Mouse (Mus musculus) fibroblast of lung, adult 2 months (primary cell): ENCODE measurements around the gene Dmrta2.

Source experiments
- DNase-seq: peaks from one replicate; pipeline ENCODE4 v3.0.0-alpha.2; 2011; ENCODE audit warnings: low read depth

Gene Dmrta2

DNA sequence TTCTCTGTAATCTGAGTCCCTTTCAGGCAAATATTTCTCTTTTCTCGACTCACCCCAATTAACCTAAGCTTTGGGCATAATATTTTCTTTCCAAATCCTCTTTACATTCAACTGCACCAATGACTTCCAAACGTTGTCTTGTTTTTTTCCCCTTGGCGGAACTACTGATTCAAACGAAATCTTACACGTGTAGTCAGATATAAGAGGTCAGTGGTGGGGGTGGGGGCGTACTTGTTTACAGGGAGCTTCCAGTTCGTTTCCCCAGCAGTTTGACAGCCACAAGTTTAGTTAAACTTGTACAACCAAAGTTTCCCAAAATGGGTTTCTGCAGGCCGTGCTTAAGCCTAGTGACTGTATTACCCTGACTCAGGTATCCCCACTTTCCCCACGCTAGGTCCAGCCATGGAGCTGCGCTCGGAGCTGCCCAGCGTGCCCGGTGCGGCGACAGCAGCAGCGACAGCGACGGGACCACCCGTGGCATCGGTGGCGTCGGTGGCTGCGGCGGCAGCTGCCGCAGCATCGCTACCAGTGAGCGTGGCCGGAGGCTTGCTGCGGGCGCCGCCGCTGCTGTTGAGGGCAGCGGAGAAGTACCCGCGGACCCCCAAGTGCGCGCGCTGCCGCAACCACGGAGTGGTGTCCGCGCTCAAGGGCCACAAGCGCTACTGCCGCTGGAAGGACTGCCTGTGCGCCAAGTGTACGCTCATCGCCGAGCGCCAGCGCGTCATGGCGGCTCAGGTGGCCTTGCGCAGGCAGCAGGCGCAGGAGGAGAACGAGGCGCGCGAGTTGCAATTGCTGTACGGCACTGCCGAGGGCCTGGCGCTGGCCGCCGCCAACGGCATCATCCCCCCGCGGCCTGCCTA, 1.8 kb downstream of the Dmrta2 start:
- DNase-seq: no peak

DNA sequence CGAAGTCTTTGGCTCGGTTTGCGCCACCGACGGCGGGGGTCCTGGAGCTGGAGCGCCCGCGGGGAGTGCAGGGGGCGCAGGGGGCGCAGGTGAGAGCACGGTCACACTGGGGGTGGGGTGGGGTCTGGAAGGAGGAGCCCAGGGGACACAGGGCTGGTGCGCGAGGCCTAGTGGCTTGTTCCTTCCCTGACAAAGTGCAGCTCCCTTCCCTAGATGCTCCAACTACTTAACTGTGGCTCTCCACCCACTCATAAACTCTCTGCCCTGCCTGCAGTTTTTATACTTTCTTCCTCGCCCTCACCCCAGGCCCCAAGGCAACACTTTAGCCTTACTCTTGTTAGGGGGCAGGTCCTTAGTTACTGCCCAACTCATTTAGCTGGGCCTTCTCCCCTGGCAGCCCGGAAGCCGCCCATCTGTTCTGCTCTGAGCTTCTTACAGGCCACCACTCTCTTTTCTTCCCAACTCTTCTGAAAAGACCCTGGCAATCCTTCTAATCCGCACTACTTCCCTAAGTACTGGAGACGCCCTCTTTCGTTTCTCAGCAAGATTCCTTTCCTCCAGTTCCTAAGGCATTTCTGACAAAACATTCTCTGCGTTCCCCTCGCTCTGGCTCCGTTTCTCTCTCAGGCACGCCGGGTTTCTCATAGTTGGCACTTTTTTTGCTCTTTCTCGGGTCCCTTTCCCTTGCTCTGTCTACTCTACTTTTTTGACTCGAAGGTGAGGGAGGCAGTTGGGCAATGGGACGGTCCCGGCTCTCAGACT, 2.6 kb downstream of the Dmrta2 start:
- DNase-seq: no peak

DNA sequence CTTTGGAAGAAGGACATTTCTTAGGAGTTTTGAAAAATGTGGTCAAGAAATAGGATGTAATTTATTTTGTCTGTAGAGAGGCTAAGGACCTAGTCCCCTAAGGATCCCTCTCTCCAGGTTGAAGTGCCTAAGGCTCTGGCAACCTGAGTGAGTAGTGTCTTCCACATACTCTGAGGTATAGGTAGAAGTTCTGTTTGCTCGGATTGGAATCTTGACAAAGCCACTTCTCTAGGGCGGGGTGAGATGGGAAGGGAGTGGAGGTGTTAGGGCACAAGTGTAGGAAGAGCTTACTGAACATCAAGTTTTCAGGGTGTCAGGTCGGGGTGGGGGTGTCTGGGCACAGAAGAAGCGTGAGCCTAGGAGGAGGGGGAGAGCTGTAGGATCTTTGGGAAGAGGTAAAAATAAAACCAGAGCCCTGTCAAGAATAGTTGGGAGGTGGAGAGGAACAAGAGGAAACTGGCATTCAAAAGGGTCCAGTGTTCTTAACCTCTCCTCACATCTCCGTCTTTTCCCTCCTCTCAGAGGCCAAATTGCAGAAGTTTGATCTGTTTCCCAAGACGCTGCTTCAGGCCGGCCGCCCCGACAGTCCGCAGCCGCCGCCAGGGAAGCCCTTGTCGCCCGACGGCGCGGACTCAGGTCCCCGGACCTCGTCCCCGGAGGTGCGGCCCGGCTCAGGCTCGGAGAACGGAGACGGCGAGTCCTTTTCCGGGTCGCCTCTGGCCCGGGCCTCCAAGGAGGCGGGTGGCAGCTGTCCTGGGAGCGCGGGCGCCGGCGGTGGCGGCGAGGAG, 3.4 kb downstream of the Dmrta2 start:
- DNase-seq: no peak

DNA sequence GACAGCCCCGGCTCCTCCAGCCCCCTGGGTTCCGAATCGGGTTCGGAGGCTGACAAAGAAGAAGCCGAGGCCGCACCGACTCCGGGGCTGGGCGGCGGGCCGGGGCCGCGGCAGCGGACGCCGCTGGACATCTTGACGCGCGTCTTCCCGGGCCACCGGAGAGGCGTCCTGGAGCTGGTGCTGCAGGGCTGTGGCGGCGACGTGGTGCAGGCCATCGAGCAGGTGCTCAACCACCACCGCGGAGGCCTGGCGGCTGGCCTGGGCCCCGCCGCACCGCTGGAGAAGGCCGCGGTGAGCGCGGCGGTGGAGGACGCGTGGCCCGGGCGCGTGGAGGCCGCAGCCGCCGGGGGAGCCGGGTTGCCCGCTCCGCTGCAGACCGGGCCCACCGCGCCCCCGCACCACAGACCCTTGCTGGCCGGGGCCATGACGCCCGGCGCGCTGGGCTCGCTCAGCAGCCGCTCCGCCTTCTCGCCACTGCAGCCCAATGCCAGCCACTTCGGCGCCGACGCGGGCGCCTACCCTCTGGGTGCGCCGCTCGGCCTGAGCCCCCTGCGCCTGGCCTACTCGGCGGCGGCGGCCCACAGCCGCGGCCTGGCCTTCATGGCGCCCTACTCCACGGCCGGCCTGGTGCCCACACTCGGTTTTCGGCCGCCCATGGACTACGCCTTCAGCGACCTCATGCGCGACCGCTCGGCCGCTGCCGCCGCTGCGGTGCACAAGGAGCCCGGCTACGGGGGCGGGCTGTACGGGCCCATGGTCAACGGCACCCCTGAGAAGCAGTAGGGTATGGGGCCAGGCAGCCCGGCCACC, 4.2 kb downstream of the Dmrta2 start:
- DNase-seq: no peak

DNA sequence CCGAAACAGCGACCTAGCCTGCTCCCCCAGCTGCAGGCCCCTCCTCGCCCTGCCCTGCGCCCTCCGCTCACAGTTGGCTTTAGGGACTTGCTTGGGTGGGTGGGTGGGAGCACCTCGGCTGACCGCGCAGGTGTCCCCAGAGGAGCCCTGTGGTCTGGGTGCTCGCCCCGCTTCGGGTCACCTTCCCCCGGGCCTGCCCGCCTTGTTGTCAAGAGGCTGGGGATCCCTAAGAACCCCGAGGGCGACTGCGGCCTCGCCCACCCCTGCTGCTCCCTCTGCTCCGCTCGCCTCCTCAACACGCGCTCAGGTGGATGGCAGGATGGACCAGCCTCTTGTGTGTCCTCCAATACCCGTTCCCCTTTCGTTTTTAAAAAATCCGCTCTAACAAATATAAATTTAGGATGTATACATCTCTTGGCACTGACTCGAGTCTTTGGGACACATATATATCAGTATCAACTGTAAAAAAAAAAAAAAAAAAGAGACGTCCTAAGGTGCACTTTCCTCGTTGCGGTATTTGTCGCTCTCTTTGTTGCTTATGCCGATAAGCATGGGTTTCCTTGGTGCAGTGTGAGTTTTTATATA, 4.9 kb downstream of the Dmrta2 start:
- DNase-seq: no peak

DNA sequence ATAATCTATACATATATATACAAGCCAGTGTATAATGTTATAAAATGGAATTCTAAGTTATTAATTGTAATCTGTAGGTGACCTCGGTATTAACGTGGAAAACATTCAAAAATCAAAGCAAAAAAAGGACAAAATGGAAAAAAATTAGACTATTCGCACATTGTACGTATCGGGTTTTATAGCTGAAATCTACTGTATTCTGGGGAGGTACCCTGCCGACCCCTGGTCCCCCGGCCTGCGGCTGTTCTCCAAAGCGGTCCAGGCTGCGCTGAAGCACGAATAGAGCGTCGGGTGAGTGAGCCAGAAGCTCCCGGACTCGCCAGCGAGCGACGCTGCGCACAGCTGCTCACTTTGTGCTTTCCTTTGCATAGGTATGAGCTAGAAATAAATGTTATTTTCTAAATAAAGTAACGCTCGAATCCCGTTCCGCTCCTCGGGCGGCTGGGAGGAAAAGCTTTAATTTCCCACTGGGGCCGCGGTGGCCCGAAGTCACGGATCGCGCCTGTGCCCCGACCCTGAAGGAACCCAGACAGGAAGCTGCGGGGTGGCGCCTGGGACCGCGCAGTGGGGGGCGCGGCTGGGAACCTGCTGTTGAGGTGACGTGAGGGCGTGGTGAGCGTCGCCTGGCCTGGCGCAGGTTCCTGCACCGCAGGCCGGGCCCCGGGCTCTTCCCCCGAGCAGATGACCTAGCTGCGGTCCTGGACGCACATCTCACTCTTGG, 5.6 kb downstream of the Dmrta2 start:
- DNase-seq: no peak

DNA sequence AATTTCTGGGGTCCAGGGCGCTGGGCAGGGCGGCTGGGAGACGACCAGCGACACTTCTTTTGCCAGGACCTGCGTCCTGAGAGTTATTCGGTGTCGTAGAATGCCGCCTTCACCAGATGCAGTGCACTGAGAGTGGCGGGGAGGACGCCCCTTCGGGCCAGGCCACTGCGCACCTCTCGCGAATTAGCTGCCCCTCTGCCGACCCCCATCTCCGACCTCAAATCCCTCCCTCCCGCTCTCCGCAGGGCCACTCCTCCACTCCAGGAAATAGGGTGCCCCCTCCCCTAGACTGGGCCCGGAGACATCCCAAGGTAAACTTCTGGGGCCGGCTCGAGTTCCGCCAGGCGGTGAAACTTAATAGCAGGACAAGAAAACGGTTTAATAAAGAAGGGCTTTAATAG, 6.2 kb downstream of the Dmrta2 start:
- no peak for DNase-seq

DNA sequence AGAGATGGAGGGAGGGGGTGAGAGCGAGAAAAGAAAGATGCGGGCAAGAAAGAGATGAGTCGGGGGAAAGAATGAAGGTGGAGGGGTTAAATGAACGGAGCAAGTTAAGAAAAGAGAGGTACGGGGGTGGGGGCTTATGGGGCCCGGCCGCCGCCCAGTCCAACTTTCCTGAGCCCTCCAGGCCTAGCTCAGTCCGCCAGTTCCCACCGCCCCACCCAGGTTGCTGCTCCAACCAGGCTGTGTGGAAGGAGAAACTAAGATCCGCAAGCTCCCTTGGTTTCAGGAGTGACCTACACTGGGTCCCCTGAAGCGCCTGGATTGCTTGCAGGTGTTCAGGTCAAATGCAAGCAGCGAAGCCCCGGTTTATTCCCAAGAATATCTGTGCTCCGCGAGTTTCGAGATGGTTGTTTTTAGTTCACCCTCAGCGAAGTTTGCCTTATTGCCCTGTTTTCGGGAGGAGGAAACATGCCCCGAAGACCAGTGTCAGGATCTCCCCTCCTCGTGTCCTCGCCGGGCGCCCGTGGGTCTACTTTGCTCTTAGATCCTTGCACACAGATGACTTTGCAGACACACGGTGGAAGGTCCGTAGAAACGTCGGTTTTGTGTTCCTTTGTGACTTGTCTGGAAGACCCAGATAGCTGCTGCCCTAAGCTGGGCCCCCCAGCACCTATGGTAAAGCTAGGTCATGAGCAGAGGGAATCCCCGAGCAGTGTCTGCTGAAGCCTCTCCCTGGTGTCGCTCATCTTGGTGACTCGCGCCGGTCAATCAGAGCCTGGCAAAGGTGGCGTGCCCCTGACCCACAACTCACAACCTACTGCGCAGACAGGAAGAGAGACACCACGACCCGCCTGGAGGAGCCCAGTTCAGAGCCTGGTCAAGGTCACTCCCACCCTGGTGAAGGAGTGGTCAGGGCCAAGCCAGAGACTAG, 6.9 kb downstream of the Dmrta2 start:
- no peak for DNase-seq

DNA sequence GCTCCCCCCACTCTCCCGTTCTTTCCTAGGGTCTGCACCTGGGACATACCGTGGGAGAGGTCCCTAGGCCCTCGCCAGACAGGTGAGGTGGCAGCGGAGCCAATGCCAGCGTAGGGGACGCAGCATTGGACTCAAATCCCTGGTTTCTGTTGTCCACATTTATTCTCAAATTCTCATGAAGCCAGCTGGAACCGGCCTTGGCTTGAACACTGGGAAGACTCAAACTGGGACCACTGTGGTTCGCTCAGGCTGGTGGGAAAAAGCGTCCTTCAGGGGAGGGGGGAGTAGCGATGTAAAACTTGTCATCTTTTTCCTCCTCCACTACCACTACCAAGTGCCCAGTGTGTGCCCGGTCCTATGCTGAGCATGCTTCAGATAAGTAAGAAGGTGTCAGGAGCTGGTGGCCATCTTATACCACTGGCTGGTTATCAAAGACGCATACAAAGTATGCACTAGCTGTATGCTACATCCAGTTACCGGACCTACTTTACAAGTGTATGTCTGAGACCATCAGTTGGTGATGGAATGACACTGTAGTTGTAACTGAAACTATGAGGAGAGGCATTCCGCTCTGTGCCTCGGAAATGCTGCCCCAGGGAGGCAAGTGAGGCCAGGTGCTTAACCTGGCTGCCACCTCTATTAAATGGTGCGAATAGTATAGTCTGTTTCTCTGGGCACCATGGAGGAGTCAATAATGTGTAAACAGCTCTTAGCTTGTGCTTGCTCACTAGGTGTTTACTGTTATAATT, 7.7 kb downstream of the Dmrta2 start:
- no peak for DNase-seq

DNA sequence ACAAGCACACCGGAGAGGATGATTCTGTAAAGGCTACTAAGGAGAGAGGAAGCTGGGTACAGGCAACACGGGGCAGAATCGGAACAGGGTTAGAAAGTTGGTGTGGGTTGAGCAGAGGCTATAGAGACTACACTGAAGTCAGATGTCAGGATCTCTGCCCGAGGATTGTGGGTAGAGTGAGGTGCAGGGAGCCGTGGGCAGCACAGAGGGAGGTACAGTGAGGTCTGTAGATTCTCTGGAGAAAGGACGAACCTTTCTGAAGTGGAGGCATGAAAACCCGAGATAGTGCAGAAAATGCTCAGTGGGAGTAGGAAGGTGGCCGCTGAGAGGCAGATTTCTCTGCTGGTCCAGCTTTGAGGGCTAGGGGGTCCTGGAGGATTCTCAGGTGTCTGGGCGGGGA, 8.4 kb downstream of the Dmrta2 start:
- DNase-seq: no peak

DNA sequence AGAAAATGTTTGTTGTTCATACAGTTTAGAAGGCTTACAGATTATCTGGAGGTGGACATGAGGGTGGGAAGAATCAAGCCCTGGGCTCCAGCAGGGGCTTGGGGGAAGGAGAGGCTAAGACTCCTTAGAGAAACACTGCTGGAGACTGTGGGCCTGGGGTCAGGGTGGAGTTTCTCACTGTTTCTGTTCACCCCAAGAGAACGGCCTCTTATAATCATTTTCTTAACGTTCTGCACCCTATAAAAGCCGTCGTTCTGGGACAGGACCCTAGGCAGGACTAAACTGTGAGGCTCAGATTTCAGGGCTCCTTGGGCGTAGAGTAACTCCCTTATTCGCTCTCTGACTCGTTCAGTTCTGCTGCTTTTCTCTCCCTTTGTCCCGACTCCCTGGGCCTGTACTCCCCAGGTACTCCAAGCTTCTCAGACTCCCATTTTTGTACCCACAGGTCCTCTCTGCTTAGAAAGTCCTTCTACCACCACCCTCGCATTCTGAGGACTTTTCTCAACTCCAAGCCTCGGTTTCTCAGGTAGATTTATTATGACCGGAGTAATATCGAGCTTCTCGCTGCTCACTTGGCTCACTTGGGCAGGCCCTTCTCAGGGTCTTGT, 9.0 kb downstream of the Dmrta2 start:
- DNase-seq: no peak

DNA sequence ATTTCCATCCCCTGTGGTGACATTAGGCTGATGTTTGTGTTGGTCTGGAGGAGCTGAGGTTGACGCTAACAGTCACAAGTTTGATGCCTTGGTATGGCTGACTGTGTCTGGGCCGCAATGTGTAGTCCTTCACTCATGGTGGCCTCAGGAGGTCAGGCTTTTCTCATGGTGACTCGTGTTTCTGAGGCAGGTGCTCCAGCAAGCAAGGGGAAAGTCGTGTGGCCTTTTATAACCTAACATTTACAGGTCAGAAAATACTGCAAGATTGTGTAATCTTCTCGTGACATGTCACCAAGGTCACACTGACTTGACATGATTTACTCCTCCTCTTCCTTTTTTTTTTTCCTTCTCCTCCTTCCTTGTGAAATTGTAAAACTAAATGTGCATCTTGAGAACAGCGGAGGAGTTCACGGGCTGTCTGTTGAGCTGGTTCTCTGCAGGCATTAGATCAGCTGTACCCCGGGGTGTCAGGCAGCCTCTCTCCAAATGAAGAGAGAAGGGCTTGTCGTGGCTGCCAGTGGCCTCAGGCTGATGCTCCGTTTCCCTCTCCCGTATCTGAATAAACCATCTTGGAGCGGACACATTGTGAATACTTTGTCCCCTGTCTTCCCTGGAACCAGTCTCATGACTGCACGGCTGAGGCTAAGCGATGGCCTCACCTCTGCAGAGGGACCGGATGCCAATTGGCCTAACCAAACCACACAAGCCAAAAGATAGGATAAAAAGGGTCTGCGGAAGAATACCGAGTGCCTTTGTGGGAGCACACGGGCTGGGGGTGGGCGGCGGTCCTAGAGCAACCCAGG, 9.9 kb downstream of the Dmrta2 start:
- no peak for DNase-seq

DNA sequence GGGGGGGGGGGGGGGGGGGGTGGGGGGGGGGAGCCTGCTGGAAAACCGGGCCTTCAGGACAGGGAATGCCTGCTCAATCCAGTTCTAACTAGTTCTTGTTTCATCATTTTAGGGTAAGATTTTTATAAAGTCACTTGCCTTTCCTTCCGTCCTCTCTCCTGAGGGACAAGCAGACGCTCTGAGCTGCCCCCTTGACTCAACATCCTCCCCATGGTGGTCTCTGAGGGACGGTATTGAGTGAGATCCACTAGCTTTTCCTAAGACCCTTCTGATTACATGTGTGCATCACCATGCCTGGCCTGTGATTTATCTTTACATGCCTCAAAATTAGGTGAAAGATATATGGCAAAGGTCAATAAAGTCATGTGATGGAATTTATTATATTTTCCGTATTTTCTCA, 10.6 kb downstream of the Dmrta2 start:
- no peak for DNase-seq

DNA sequence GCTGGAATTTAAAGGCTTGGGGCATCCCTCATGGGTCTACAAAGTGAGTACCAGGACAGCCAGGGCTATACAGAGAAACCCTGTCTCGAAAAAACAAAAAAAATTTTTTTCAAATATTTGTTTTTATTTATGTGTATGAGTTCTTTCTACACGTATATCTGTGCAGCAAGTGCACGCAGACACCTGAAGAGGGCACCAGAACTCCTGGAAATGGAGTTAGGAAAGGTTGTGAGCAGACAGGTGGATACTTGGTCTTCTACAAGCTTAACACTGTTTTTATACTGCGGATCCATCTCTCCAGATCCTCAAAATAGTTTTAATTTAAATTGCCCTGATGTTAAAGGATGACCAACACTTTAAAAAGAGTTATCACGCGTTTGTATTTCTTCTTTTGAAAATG, 11.4 kb downstream of the Dmrta2 start:
- DNase-seq: no peak

DNA sequence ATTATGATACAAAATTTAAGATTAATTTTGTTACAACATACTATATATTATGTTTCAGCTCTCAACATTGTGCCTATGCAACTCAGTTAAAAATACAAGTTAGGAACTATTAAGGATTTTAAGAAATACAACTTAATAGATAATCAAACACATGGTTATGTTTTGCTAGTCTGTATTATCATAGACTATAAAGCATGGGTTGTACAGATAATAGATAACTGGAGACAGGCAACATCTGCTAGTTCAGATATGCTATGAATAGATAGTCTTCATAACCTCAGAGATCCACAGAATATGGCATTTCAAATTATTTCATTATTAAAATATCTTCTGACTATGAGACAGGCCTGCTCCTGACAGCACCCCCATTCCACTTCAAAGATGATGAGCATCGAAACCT, 28.2 kb downstream of the Dmrta2 start:
- no peak for DNase-seq

DNA sequence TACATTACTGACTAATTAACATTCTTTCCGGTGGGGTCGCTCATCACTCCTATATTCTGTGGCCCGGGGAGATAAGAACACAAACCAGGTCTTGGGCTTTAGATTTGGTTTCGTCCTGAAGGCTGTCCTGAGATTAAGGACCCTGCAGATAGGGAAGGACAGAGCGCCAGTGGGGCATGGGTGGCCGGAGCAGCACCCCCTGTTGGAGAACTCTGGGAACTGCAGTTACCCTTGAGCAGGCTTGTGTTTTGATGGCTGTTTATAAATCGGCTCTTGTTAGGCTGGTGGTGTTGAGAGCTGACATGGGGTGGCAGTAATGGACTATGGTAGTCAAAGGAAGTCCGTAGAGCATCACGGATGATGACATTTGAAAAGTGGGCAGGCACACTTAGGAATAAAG, 41.3 kb downstream of the Dmrta2 start:
- DNase-seq: no peak

DNA sequence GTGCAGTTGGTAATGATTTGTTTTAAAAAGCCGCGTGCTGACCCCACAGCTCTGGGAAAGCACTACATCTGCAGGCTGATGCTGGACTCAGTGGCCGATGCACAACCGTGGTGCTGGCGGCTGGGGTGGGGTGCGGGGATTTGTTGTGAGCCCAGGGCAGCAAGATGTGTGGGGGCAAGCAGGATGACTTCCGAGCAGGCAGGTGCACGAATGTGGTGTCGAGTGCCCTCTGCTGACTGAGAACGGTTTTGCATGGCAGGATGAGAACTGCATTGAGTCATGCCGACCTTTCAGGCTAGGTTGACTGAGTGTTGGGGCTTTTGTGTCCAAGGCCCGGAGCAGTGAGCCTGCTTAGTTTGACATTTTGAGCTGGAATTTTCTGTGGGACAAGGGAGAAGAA, 42.4 kb downstream of the Dmrta2 start:
- peak; percentile 31 for DNase-seq
